Mouse (Mus musculus) kidney, postnatal 14 days (tissue): ENCODE measurements around the gene Tdpoz2.
"Not testable (repeated sequence)": the region's sequence is repeated elsewhere in the genome, so short reads cannot be mapped to it uniquely, and the experiment has no call there.

Experiments
- DNase-seq: peaks from one replicate; pipeline ENCODE4 v3.0.0; 2022; ENCODE audit warnings: mixed read lengths

Tdpoz2 gene

DNA sequence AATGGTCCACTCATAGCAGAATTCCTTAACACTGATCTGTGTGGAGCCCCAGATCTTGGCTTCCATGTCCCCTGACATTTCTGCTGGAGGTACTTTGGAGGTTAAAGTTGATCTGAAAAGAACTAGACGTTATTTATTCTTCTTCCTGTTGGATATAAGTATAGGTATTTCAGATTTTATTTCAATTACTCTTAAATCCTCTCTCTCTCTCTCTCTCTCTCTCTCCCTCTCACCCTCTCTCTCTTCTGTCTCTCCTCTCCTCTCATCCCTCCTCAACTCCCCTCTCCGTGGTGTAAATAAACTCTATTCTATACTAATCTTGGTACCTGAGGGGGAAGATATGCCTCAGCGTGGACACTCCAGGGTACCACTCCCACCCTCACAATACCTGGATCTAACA is at the start of gene Tdpoz2:
Gene Tdpoz2 (minus strand): TSS at position 101 of the 400 bp plus-strand sequence.
- DNase-seq: no peak

GRCm38 (mm10) chr3:93692970-93693369 is 40.5 kb upstream of the Tdpoz2 start, which contains the start of gene Gm37596:
Gene Gm37596 (minus strand): TSS chr3:93693070.
- not testable (repeated sequence) for DNase-seq

DNA sequence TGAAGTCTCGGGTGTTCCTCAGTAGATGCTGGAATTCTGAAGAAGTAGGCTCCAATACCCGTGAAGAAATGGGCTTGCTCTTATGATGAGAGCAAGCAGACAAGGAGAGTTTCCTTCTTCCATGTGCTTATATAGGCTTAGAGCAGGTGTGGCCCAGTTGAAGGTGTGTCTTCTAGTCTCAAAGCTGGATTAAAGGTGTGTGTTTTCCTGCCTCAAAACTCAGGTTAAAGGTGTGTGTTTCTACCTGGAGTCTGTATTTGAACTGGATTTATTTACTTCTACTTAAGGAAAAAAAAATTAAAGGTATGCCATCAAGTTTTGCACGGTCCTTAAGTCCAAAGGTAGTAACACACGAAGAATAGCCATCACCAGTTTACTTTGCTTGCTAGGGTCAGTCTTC is 23.7 kb upstream of the Tdpoz2 start, which contains the start of gene Tdpoz1:
Gene Tdpoz1 (minus strand): TSS at position 101 of the 400 bp plus-strand sequence.
- not testable (repeated sequence) for DNase-seq

DNA sequence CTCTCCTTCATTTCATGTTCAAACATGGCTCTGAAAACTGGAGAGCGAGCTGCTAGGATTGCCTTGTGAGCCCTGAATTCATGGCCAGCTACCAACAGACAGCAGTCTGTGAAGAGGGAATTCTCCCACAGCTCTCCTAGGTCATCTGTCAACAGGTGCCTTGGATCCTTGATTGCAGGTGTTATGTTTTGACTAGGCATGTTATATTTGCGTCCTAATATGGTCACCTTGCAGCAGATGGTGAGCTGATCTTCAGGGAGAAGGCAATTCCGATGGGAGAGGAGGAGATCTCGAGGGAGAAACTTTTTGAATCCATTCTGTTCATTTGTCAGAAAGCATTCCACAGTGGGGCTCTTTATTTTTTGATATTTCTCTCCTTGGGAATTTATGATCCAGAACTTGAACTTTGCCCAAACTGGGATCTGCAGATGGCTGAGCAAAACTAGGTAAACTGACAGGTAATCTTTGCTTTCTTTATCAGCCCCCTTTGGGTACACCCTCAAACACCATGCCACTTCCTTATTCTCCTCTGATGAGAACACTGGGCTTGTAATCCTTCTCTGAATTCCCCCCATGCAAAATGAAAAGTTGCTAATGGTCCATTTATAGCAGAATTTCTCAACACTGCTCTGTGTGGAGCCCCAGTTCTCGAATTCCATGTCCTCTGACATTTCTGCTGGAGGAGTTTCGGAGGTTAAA is 18.5 kb upstream of the Tdpoz2 start:
- not testable (repeated sequence) for DNase-seq

DNA sequence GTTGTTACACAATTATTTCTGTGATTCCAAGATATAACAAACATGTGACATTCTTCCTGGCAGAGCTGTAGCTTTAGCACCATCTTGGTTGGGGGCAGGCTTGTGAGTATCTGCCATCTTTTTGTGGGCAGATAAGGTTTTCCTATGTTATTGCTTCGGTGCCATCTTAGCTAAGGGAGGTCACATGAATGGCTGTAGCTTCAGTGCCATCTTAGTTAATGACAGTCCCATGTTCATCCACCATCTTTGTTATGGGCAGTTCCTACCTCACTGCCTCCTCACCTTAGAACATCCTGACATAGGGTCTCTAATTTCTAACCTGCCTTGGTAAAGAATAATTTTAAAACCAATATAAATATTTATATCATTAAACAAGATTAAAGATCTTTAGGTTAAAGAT is 1.8 kb upstream of the Tdpoz2 start:
- no peak for DNase-seq

- not testable (repeated sequence) for DNase-seq
Measured at GRCm38 (mm10) chr3:93630917-93631714, 21.4 kb downstream of the Tdpoz2 start.

- DNase-seq: peak; percentile 53
Measured at GRCm38 (mm10) chr3:93608970-93609369, 43.5 kb downstream of the Tdpoz2 start.

- no peak for DNase-seq
Measured at GRCm38 (mm10) chr3:93601903-93602302, 50.6 kb downstream of the Tdpoz2 start.
